Mouse (Mus musculus) neural tube, embryonic 12.5 days (tissue): ENCODE measurements around the gene Mbtps2. TPM values are rescaled to one million over a fixed set of nuclear protein-coding genes. Genes with fewer than 3 reads are reported as not detected.
A peak's percentile ranks its signal among the peaks of the same experiment; 100 is the strongest.

Experiments used
- ATAC-seq: fragments of 200-750 bp; cut with Nextera tagmentation; 2 replicates; pipeline ENCODE4 v1.8.0; 2017; ENCODE audit warnings: low read depth, mild to moderate bottlenecking, moderate TSS enrichment, moderate library complexity; ENCODE audit not compliant: low FRiP score
- H3K27ac ChIP-seq: fragments of 300-500 bp; sonication (generic); 2 replicates; pipeline ENCODE4 v1.5.1; 2016
- H3K27me3 ChIP-seq: fragments of 300-500 bp; sonication (generic); replicated peaks from 2 replicates; pipeline ENCODE4 v1.6.1; 2016; ENCODE audit warnings: mild to moderate bottlenecking
- H3K36me3 ChIP-seq: fragments of 300-500 bp; sonication (generic); 2 replicates; pipeline ENCODE4 v1.6.1; 2016; ENCODE audit warnings: mild to moderate bottlenecking
- H3K4me1 ChIP-seq: fragments of 300-500 bp; sonication (generic); 2 replicates; pipeline ENCODE4 v1.6.1; 2016
- H3K4me2 ChIP-seq: fragments of 300-500 bp; sonication (generic); replicated peaks from 2 replicates; pipeline ENCODE4 v1.6.1; 2016; ENCODE audit warnings: mild to moderate bottlenecking
- H3K4me3 ChIP-seq: fragments of 300-500 bp; sonication (generic); 2 replicates; pipeline ENCODE4 v1.5.1; 2016
- H3K9ac ChIP-seq: fragments of 300-500 bp; sonication (generic); 2 replicates; pipeline ENCODE4 v1.6.1; 2016; ENCODE audit warnings: mild to moderate bottlenecking
- H3K9me3 ChIP-seq: fragments of 300-500 bp; sonication (generic); 2 replicates; pipeline ENCODE4 v1.6.1; 2016; ENCODE audit warnings: mild to moderate bottlenecking
- WGBS: fragments of 180-500 bp; shearing (Covaris S2); methylation state at CpG from one replicate; pipeline ENCODE4 v1.1.7; 2016; 5-methylcytosine and 5-hydroxymethylcytosine counted together
- polyA plus RNA-seq: library from polyadenylated mRNA; unstranded; fragments of >200 nt; fragmentation: Nextera tagmentation; extraction: Ambion mirVana; gene quantifications from 2 replicates; pipeline ENCODE4 v1.2.1, GENCODE M21; 2016

Mbtps2 gene
- polyA plus RNA-seq, 1 experiment from 2014 or later = 29.5 TPM

DNA sequence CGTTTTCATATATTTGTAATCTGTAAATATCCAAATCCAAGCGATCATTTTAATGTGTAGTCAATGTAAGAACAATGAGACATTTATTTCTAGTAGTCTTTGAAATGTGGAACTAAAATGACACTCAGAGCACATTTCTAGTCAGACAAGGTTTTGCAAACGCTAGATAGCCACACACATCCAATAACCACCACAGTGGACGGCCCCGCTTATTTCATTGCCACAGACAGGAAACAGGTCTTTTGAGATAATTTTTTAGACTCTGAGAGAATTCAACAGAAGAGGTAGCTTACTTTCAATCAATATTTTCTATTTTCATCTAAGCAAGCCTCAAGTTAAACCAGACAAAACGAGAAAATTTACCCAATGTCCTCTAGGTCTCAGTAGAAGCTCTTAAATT, 2.6 kb downstream of the Mbtps2 start:
- no peak overlapping the region for H3K4me2 ChIP-seq
- H3K36me3 ChIP-seq = no peaks in the 10 kb centered on the region
- no peak overlapping the region for H3K4me3 ChIP-seq
- no peak for ATAC-seq
- H3K27ac ChIP-seq = no peak overlapping the region
- H3K27me3 ChIP-seq = no peaks in the 10 kb centered on the region
- H3K4me1 ChIP-seq = no peaks in the 10 kb centered on the region
- WGBS = 87% methylated on average over 6 of the region's 6 CpGs
- H3K9ac ChIP-seq = no peak overlapping the region
- no peaks in the 10 kb centered on the region for H3K9me3 ChIP-seq

DNA sequence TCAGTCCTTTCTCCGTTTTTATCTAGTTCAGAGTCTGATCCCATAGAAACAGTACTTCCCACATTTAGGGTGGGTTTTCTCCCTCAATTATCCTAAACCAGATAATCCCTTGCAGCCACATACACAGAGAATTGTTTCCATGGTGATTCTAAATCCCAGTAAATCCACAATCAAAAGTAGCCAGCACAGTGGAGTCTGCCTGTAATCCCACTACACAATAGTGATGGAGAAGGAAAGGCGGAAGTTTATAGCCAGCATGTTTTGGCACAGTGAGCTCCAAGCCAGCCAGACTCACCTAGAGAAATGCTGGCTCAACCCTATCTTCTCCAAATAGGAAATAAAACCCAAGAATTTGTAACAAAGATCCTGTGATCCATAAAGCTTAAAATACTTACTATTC, 3.9 kb downstream of the Mbtps2 start:
- H3K36me3 ChIP-seq = no peaks in the 10 kb centered on the region
- no peak for ATAC-seq
- no peaks in the 10 kb centered on the region for H3K27me3 ChIP-seq
- H3K9ac ChIP-seq = no peak overlapping the region
- no peaks in the 10 kb centered on the region for H3K9me3 ChIP-seq
- 86% methylated on average over 2 of the region's 2 CpGs for WGBS
- H3K4me2 ChIP-seq = no peak overlapping the region
- H3K4me3 ChIP-seq = no peak overlapping the region
- H3K4me1 ChIP-seq = no peaks in the 10 kb centered on the region
- H3K27ac ChIP-seq = no peak overlapping the region

DNA sequence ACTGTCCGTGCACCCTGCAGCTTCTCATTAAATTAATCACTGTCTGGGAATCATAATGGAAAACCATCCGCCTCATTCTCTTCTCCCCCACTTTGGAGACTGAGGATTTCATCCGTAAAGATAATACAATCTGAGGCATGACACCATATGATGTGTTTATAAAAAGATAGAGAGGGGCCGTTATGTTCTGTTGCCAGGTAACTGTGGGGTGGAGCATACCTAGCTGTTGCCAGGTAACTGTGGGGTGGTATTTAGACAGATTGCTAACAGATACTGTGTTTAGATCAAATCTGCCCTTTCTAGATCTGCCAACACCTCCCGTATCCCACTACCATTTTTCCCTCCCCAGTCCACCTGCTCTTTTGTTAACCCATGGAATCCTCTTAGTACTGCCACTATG, 11.5 kb downstream of the Mbtps2 start:
- Histone ChIP-seq H3K4me3 (no peak overlapping the region), H3K36me3 (no peaks in the 10 kb centered on the region), H3K4me2 (no peak overlapping the region), H3K4me1 (no peaks in the 10 kb centered on the region), H3K27ac (no peak overlapping the region), H3K9me3 (no peaks in the 10 kb centered on the region), H3K27me3 (no peaks in the 10 kb centered on the region), H3K9ac (no peak overlapping the region)
- no peak for ATAC-seq
- WGBS = 70% methylated on average over 5 of the region's 5 CpGs

DNA sequence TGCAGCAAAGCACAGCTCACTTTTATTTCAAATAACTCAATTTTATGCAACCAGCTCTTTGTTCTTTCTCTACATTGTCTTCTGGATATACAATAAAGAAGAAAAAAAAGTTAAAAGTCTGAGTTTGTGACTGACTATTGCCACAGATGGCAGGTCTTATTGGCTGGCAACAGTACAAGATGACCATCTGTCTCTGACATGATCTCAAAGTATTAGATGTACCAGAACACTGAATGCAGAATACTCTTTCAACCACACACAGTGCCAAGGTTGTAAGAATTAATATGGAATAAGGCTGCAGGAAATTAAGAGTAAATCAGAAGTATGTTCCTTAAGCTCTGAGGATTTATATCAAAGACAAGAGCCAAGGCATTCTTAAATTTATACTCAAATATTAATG, 12.1 kb downstream of the Mbtps2 start:
- H3K4me1 ChIP-seq = no peaks in the 10 kb centered on the region
- ATAC-seq = no peak
- H3K36me3 ChIP-seq = no peaks in the 10 kb centered on the region
- no peaks in the 10 kb centered on the region for H3K27me3 ChIP-seq
- no peak overlapping the region for H3K9ac ChIP-seq
- no peaks in the 10 kb centered on the region for H3K9me3 ChIP-seq
- H3K27ac ChIP-seq = no peak overlapping the region
- no peak overlapping the region for H3K4me3 ChIP-seq
- H3K4me2 ChIP-seq = no peak overlapping the region

DNA sequence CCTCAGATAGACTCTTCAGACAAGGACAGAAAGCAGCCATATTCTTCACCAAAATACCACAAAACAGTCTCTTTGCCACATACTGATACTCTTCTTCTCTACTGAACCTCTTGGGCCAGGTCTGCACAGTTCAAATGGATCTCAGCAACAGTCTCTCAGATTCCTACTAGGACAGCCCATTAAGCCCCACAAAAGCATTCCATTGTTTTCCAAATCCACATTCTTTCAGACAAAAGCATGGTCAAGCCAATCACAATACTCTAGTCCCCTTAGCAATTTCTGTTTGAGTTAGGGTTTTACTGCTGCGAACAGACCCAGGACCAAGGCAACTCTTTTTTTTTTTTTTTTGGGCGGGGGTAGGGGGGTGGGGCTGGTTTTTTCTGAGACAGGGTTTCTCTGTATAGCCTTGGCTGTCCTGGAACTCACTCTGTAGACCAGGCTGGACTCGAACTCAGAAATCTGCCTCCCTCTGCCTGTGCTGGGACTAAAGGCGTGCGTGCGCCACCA, 19.4 kb downstream of the Mbtps2 start:
- H3K4me2 ChIP-seq = no peak overlapping the region
- 67% methylated on average over 6 of the region's 6 CpGs for WGBS
- H3K36me3 ChIP-seq = peaks cover 3% of the 10 kb centered on the region; the same call in 1 of the 2 replicates
- H3K27me3 ChIP-seq = no peaks in the 10 kb centered on the region
- H3K27ac ChIP-seq = no peak overlapping the region
- H3K9me3 ChIP-seq = no peaks in the 10 kb centered on the region
- no peaks in the 10 kb centered on the region for H3K4me1 ChIP-seq
- no peak for ATAC-seq
- H3K9ac ChIP-seq = no peak overlapping the region
- no peak overlapping the region for H3K4me3 ChIP-seq

DNA sequence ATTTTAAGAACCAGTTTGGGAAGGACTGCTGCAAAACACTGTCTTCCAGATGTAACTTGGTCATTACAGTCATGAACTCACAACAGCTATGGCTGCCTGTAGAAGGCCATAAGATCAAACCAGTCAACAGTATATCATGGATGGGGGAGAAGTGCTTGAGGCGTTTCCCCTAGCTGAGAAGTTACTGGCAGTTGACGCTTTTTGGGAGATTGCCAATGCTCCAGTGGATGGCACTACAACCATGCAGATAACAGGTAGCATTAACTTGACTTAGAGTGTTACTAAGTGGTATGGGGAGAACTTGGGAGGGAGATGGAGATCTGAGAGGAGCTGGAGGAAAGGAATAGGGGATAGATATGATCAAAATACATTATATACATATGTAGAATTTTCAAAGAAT, 23.8 kb downstream of the Mbtps2 start:
- no peaks in the 10 kb centered on the region for H3K27me3 ChIP-seq
- H3K27ac ChIP-seq = no peak overlapping the region
- H3K9ac ChIP-seq = no peak overlapping the region
- H3K4me2 ChIP-seq = no peak overlapping the region
- no peak for ATAC-seq
- no peaks in the 10 kb centered on the region for H3K9me3 ChIP-seq
- WGBS = 90% methylated on average over 2 of the region's 2 CpGs
- no peaks in the 10 kb centered on the region for H3K4me1 ChIP-seq
- peaks cover 3% of the 10 kb centered on the region; the same call in 1 of the 2 replicates for H3K36me3 ChIP-seq
- H3K4me3 ChIP-seq = no peak overlapping the region

DNA sequence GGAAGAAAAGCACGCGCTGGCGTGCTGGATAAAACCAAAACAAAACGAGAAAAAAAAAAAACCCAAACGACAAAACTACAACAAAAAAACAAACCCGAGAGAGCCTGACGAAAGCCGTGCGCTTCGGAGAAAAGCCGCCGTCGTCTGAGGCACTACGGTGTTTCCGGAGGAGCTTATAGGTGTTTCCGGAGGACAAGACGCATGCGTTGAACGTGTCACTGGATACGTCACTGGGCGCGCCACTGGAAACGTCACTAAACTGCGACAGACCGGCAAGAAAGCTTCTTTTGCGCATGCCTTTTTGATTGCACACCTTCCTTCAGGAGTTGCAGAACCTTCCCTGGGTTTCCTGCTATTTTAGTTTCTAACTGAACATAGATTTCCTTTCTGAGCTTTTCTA, 29.7 kb downstream of the Mbtps2 start, which contains the start of gene Yy2:
Yy2 (minus strand) TSS at position 146 of the 400 bp plus-strand sequence.
- Histone ChIP-seq H3K4me2 (no peak within 1 kb of the TSS), H3K9me3 (no peaks in the 10 kb centered on the region), H3K4me3 (no peak within 1 kb of the TSS), H3K4me1 (no peaks in the 10 kb centered on the region), H3K27me3 (no peaks in the 10 kb centered on the region), H3K36me3 (0 out of 2 replicates have a peak, but pooled peaks cover 5% of the 10 kb centered on the region), H3K9ac (no peak within 1 kb of the TSS), H3K27ac (no peak within 1 kb of the TSS)
- ATAC-seq = no peak
- 89% methylated on average over 26 of the region's 26 CpGs for WGBS

DNA sequence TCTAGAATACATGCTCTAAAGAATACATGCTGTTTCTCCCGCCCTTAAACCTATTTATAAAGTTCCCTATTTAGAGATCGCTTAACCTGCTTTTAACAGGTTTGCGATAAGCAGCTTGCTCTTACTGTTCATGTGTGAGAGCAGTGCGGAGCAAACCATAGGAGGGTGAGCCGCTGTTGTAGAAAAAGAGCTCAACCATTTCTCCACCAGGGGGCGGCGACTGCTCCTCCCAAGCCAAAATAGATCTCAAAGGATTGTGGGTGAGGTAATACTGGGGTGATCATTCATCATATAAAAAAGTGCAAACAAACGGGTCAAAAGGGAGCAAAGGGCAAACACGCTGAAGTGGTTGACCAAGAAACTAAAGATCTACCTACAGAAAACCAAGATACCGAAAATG, 34.7 kb downstream of the Mbtps2 start:
- Histone ChIP-seq H3K27me3 (no peaks in the 10 kb centered on the region), H3K4me2 (no peak overlapping the region), H3K4me1 (no peaks in the 10 kb centered on the region), H3K27ac (no peak overlapping the region), H3K36me3 (0 out of 2 replicates have a peak, but pooled peaks cover 5% of the 10 kb centered on the region), H3K4me3 (no peak overlapping the region), H3K9me3 (no peaks in the 10 kb centered on the region), H3K9ac (no peak overlapping the region)
- WGBS = 82% methylated on average over 10 of the region's 10 CpGs
- ATAC-seq = no peak

DNA sequence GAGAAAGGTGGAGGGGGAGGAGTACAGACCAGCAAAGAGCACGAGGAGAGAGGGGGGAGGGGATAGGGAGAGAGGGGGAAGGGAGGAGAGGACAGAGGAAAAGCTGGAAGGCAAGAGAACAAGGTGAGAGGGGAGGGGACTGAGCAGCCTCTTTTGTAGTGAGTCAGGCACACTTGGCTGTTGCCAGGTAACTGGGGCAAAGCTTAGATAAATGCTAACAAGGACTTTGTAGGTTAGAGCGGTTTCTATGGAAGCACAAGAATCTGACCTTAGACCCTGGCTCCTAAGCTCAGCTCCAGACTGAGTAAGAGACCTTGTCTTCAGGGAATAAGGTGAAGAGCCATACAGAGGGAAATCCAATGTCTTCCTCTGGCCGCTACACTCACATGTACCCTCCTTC, 51.4 kb downstream of the Mbtps2 start:
- no peaks in the 10 kb centered on the region for H3K4me1 ChIP-seq
- H3K9me3 ChIP-seq = no peaks in the 10 kb centered on the region
- H3K27me3 ChIP-seq = no peaks in the 10 kb centered on the region
- no peak overlapping the region for H3K4me3 ChIP-seq
- no peak overlapping the region for H3K4me2 ChIP-seq
- no peak overlapping the region for H3K27ac ChIP-seq
- no peaks in the 10 kb centered on the region for H3K36me3 ChIP-seq
- ATAC-seq = peak; percentile 75
- H3K9ac ChIP-seq = no peak overlapping the region
- 13% methylated on average over 3 of the region's 3 CpGs for WGBS

DNA sequence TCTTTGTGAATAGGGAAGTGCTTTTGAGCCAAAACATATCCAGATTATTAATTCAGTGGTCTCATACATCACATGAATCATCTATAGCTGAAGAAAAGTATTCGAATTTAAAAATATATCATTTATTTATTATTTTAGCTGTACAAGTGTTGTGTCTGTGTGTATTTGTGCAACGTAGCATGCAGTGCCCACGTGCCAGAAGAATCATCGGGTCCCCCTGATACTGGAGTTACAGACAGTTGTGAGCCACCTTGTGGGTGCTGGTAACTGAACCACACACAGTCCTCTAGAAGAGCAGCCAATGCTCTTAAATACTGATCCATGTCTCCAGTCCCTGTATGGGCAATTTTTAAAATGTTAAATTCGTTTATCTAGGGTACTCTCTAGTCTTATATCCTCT, 92.1 kb downstream of the Mbtps2 start:
- H3K9ac ChIP-seq = no peak overlapping the region
- no peaks in the 10 kb centered on the region for H3K4me1 ChIP-seq
- no peak overlapping the region for H3K4me2 ChIP-seq
- H3K9me3 ChIP-seq = no peaks in the 10 kb centered on the region
- WGBS = 71% methylated on average over 5 of the region's 5 CpGs
- H3K4me3 ChIP-seq = no peak overlapping the region
- no peak for ATAC-seq
- no peaks in the 10 kb centered on the region for H3K36me3 ChIP-seq
- H3K27ac ChIP-seq = no peak overlapping the region
- no peaks in the 10 kb centered on the region for H3K27me3 ChIP-seq

DNA sequence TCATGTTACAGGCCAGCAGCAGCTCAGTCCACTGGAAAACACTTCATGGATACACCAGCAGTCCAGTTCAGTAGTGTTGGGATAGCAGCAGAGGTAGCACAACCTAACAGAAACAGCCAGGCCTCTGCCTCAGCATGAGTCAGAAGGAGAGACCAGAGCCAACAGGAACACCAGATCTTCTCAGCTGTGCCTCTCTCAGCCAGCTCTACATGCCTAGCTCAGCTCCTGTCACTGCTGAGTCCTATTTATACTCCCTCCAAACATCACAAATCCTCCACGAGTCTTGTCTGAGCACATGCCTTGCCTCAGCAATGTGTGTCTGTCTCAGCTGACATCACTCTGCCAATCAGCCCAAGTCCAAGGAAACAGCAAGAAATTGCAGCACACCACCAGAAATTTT, 94.0 kb downstream of the Mbtps2 start:
- H3K27ac ChIP-seq = no peak overlapping the region
- no peak for ATAC-seq
- WGBS = 95% methylated on average over 1 of the region's 1 CpGs
- no peak overlapping the region for H3K9ac ChIP-seq
- H3K4me3 ChIP-seq = no peak overlapping the region
- H3K9me3 ChIP-seq = no peaks in the 10 kb centered on the region
- no peaks in the 10 kb centered on the region for H3K4me1 ChIP-seq
- no peaks in the 10 kb centered on the region for H3K36me3 ChIP-seq
- H3K27me3 ChIP-seq = no peaks in the 10 kb centered on the region
- no peak overlapping the region for H3K4me2 ChIP-seq

DNA sequence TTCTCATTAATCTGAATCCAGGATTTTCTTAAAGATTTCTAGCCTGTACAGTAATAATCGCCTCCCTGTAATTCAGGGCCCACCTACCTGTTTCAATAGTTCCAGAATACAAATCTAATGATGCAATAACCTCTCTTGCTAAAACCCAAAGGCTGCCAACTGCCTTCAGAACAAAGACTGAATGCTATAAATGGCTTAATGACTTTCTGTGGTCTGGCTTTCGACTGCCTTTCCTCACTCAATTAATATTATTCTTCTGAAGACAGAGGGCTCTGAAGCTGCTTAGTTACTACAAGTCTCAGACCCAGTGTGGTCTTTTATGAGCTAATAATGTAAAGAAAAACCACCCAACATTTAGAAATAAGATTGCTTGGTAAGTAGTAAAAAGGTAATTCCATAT, 96.6 kb downstream of the Mbtps2 start:
- no peak overlapping the region for H3K9ac ChIP-seq
- no peaks in the 10 kb centered on the region for H3K27me3 ChIP-seq
- WGBS = 58% methylated on average over 2 of the region's 2 CpGs
- H3K27ac ChIP-seq = no peak overlapping the region
- H3K4me3 ChIP-seq = no peak overlapping the region
- no peak overlapping the region for H3K4me2 ChIP-seq
- no peaks in the 10 kb centered on the region for H3K4me1 ChIP-seq
- no peaks in the 10 kb centered on the region for H3K36me3 ChIP-seq
- no peak for ATAC-seq
- H3K9me3 ChIP-seq = no peaks in the 10 kb centered on the region

DNA sequence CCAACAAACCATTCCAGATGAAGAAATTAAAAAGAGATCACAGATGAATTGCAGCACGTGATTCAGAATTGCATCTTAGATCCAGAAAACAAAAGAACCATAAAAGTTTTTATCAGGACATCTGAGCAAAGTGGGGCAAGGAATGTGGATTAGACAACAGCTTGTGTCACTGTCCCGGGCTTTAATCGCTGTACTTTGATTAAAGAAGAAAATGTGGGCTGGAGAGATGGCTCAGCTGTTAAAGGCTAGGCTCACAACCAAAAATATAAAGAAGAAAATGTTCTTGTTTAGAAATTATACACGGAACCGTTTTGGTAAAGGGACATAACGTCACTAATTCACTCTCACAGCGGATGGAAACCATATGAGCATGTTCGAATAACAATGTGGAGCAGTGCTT, 98.5 kb downstream of the Mbtps2 start:
- Histone ChIP-seq H3K4me3 (no peak overlapping the region), H3K27me3 (no peaks in the 10 kb centered on the region), H3K4me1 (no peaks in the 10 kb centered on the region), H3K36me3 (no peaks in the 10 kb centered on the region), H3K27ac (no peak overlapping the region), H3K9me3 (no peaks in the 10 kb centered on the region), H3K4me2 (no peak overlapping the region), H3K9ac (no peak overlapping the region)
- 84% methylated on average over 8 of the region's 8 CpGs for WGBS
- ATAC-seq = no peak
